Mouse (Mus musculus) megakaryocyte, embryonic 14.5 days (primary cell): ENCODE results near the gene Wdpcp.

Experiments used
- FLI1 ChIP-seq: IDR thresholded peaks from 2 replicates; pipeline ENCODE4 v1.6.1; 2012; ENCODE audit warnings: low read length, inconsistent platforms, mixed read lengths
- GATA1 ChIP-seq: IDR thresholded peaks from 3 replicates; pipeline ENCODE4 v1.6.1; 2012; ENCODE audit warnings: mixed read lengths, low read length, inconsistent platforms, borderline replicate concordance

DNA sequence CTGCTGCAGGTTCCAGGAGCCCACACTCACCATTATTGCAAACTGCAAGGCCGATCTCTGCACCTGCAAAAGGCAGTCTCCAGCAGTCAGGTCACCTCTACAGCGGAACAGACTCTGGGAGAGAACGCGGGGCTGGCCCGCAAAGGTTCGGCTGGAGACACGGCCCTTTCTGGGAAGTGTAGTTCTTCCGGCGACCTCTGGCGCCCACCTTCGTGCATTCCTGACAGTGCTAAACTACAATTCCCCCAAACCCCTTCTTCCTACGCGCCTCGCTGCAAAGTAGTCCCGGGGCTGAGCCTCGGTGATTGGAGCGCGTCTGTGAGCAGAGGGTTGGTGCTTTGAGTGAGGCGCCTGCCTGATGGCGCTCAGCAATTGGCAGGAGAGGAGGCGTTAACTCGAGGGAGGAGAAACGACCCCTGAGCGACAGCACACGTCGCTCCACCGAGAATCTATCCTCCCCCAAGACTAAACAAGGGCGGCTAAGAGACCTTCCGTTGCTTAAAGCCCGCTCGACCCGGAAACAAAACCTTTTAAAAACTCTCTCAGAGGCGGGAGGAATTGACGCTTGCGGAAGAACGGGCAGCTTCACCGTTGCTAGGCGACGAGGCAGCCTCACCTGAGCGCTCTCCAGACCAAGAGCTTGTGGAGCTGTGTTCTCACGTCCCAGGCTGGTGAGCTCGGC lies at the start of gene Wdpcp, which contains the start of gene Mdh1:
- no peak for TF ChIP-seq GATA1
- no peak for TF ChIP-seq FLI1
